Mouse (Mus musculus) forebrain, embryonic 11.5 days (tissue): ENCODE results near the gene Enox1. TPM values are rescaled to one million over a fixed set of nuclear protein-coding genes. Genes with fewer than 3 reads are reported as not detected.

ENCODE experiments used
- ATAC-seq: fragments of 200-750 bp; cut with Nextera tagmentation; replicated peaks from 2 replicates; pipeline ENCODE4 v1.8.0; 2017; ENCODE audit warnings: moderate TSS enrichment; ENCODE audit not compliant: low FRiP score
- DNase-seq: peaks from one replicate; pipeline ENCODE4 v3.0.0-alpha.2; 2017; ENCODE audit warnings: low spot score
- H3K27ac ChIP-seq: fragments of 300-500 bp; sonication (generic); 2 replicates; pipeline ENCODE4 v1.5.1; 2014; ENCODE audit warnings: low read depth, low read length
- H3K27me3 ChIP-seq: fragments of 300-500 bp; sonication (generic); 2 replicates; pipeline ENCODE4 v1.6.1; 2014; ENCODE audit warnings: mild to moderate bottlenecking, low read length, mixed read lengths; ENCODE audit not compliant: control insufficient read depth, insufficient read depth
- H3K36me3 ChIP-seq: fragments of 300-500 bp; sonication (generic); 2 replicates; pipeline ENCODE4 v1.6.1; 2014; ENCODE audit warnings: mild to moderate bottlenecking, low read length, moderate library complexity, mixed read lengths; ENCODE audit not compliant: control insufficient read depth, insufficient read depth
- H3K4me1 ChIP-seq: fragments of 300-500 bp; sonication (generic); replicated peaks from 2 replicates; pipeline ENCODE4 v1.6.1; 2014; ENCODE audit warnings: low read length, mixed read lengths; ENCODE audit not compliant: control insufficient read depth, insufficient read depth
- H3K4me2 ChIP-seq: fragments of 300-500 bp; sonication (generic); 2 replicates; pipeline ENCODE4 v1.6.1; 2014; ENCODE audit warnings: low read depth, mild to moderate bottlenecking, low read length, moderate library complexity, mixed read lengths; ENCODE audit not compliant: severe bottlenecking
- H3K4me3 ChIP-seq: fragments of 300-500 bp; sonication (generic); 2 replicates; pipeline ENCODE4 v1.5.1; 2014; ENCODE audit warnings: low read depth, low read length
- H3K9ac ChIP-seq: fragments of 300-500 bp; sonication (generic); 2 replicates; pipeline ENCODE4 v1.6.1; 2014; ENCODE audit warnings: low read length
- H3K9me3 ChIP-seq: fragments of 300-500 bp; sonication (generic); 2 replicates; pipeline ENCODE4 v1.6.1; 2016; ENCODE audit warnings: low read length, mixed read lengths; ENCODE audit not compliant: control insufficient read depth
- WGBS: fragments of 180-500 bp; shearing (Covaris S2); extraction: QIAGEN DNeasy Blood & Tissue Kit; methylation state at CpG from one replicate; pipeline ENCODE4 v1.1.7; 2014; 5-methylcytosine and 5-hydroxymethylcytosine counted together
- polyA plus RNA-seq: library from polyadenylated mRNA; unstranded; fragments of >200 nt; fragmentation: Nextera tagmentation; extraction: Ambion mirVana; gene quantifications from 2 replicates; pipeline ENCODE4 v1.2.1, GENCODE M21; 2014

Gene Enox1
- polyA plus RNA-seq, 1 experiment from 2014 or later, result 22.6 TPM

GRCm38 (mm10) chr14:77639586-77639985 is 483.0 kb downstream of the Enox1 start:
- no peak for ATAC-seq
- no peaks in the 10 kb centered on the region for H3K4me1 ChIP-seq

GRCm38 (mm10) chr14:77642314-77642713 is 485.8 kb downstream of the Enox1 start:
- Histone ChIP-seq H3K27me3 (no peaks in the 10 kb centered on the region), H3K4me3 (no peak overlapping the region), H3K27ac (no peak overlapping the region), H3K9ac (no peak overlapping the region), H3K4me2 (no peak overlapping the region), H3K4me1 (no peaks in the 10 kb centered on the region), H3K9me3 (no peaks in the 10 kb centered on the region), H3K36me3 (no peaks in the 10 kb centered on the region)
- 80% methylated on average over 6 of the region's 6 CpGs for WGBS
- ATAC-seq, result no peak
- DNase-seq, result no peak

More at GRCm38 (mm10) chr14:77639586-77639985, 483.0 kb downstream of the Enox1 start:
- no peak overlapping the region for H3K4me2 ChIP-seq
- no peak overlapping the region for H3K9ac ChIP-seq
- H3K36me3 ChIP-seq, result no peaks in the 10 kb centered on the region
- no peak overlapping the region for H3K27ac ChIP-seq
- H3K27me3 ChIP-seq, result no peaks in the 10 kb centered on the region
- no peak overlapping the region for H3K4me3 ChIP-seq
- 75% methylated on average over 2 of the region's 2 CpGs for WGBS
- no peaks in the 10 kb centered on the region for H3K9me3 ChIP-seq
- no peak for DNase-seq

GRCm38 (mm10) chr14:77646196-77646595 is 489.6 kb downstream of the Enox1 start:
- H3K9me3 ChIP-seq, result no peaks in the 10 kb centered on the region
- 90% methylated on average over 2 of the region's 2 CpGs for WGBS
- H3K4me3 ChIP-seq, result no peak overlapping the region
- no peaks in the 10 kb centered on the region for H3K27me3 ChIP-seq
- no peak overlapping the region for H3K9ac ChIP-seq
- no peak overlapping the region for H3K27ac ChIP-seq
- H3K4me2 ChIP-seq, result no peak overlapping the region
- peaks cover 6% of the 10 kb centered on the region; the same call in 1 of the 2 replicates for H3K4me1 ChIP-seq
- ATAC-seq (no peak), DNase-seq (no peak)
- H3K36me3 ChIP-seq, result no peaks in the 10 kb centered on the region

- 92% methylated on average over 6 of the region's 6 CpGs for WGBS
- Histone ChIP-seq H3K4me3 (no peak overlapping the region), H3K9me3 (no peaks in the 10 kb centered on the region), H3K9ac (no peak overlapping the region), H3K36me3 (no peaks in the 10 kb centered on the region), H3K4me2 (no peak overlapping the region), H3K27ac (no peak overlapping the region), H3K27me3 (no peaks in the 10 kb centered on the region), H3K4me1 (peaks cover 6% of the 10 kb centered on the region; the same call in 1 of the 2 replicates)
- ATAC-seq (no peak), DNase-seq (no peak)
Observed at GRCm38 (mm10) chr14:77647017-77647416, 490.5 kb downstream of the Enox1 start.

GRCm38 (mm10) chr14:77648305-77648704 is 491.7 kb downstream of the Enox1 start:
- 66% methylated on average over 8 of the region's 8 CpGs for WGBS
- ATAC-seq, result no peak
- no peaks in the 10 kb centered on the region for H3K9me3 ChIP-seq
- no peaks in the 10 kb centered on the region for H3K27me3 ChIP-seq
- DNase-seq, result no peak
- no peak overlapping the region for H3K4me3 ChIP-seq
- H3K9ac ChIP-seq, result no peak overlapping the region
- peaks cover 6% of the 10 kb centered on the region; the same call in 1 of the 2 replicates for H3K4me1 ChIP-seq
- no peak overlapping the region for H3K4me2 ChIP-seq
- H3K27ac ChIP-seq, result no peak overlapping the region
- H3K36me3 ChIP-seq, result no peaks in the 10 kb centered on the region

- Histone ChIP-seq H3K27me3 (no peaks in the 10 kb centered on the region), H3K4me2 (no peak overlapping the region), H3K9ac (no peak overlapping the region), H3K27ac (no peak overlapping the region), H3K36me3 (no peaks in the 10 kb centered on the region), H3K4me3 (no peak overlapping the region), H3K9me3 (peaks cover 5% of the 10 kb centered on the region), H3K4me1 (no peaks in the 10 kb centered on the region)
- DNase-seq (no peak), ATAC-seq (no peak)
- WGBS, result 89% methylated on average over 4 of the region's 4 CpGs
Observed at GRCm38 (mm10) chr14:77658739-77659138, 502.2 kb downstream of the Enox1 start.

- Histone ChIP-seq H3K9me3 (no peaks in the 10 kb centered on the region), H3K4me2 (no peak overlapping the region), H3K36me3 (no peaks in the 10 kb centered on the region), H3K9ac (no peak overlapping the region), H3K27me3 (no peaks in the 10 kb centered on the region), H3K4me1 (no peaks in the 10 kb centered on the region), H3K27ac (no peak overlapping the region), H3K4me3 (no peak overlapping the region)
- 73% methylated on average over 7 of the region's 7 CpGs for WGBS
- no peak for ATAC-seq
- DNase-seq, result no peak
Observed at GRCm38 (mm10) chr14:77662273-77662672, 505.7 kb downstream of the Enox1 start.

GRCm38 (mm10) chr14:77662994-77663393 is 506.4 kb downstream of the Enox1 start:
- no peak overlapping the region for H3K9ac ChIP-seq

GRCm38 (mm10) chr14:77668096-77668495 is 511.5 kb downstream of the Enox1 start:
- no peaks in the 10 kb centered on the region for H3K27me3 ChIP-seq
- no peaks in the 10 kb centered on the region for H3K9me3 ChIP-seq
- ATAC-seq, result no peak
- H3K27ac ChIP-seq, result no peak overlapping the region
- H3K36me3 ChIP-seq, result no peaks in the 10 kb centered on the region
- no peak for DNase-seq
- peaks cover 3% of the 10 kb centered on the region for H3K4me1 ChIP-seq
- no peak overlapping the region for H3K9ac ChIP-seq
- no peak overlapping the region for H3K4me2 ChIP-seq
- H3K4me3 ChIP-seq, result no peak overlapping the region
- WGBS, result 53% methylated on average over 3 of the region's 3 CpGs

More at GRCm38 (mm10) chr14:77662994-77663393, 506.4 kb downstream of the Enox1 start:
- no peaks in the 10 kb centered on the region for H3K36me3 ChIP-seq
- H3K9me3 ChIP-seq, result no peaks in the 10 kb centered on the region
- H3K4me3 ChIP-seq, result no peak overlapping the region
- H3K27me3 ChIP-seq, result no peaks in the 10 kb centered on the region
- no peaks in the 10 kb centered on the region for H3K4me1 ChIP-seq
- no peak overlapping the region for H3K27ac ChIP-seq
- ATAC-seq (no peak), DNase-seq (no peak)
- no peak overlapping the region for H3K4me2 ChIP-seq
- 80% methylated on average over 8 of the region's 8 CpGs for WGBS
